Mouse (Mus musculus) neural tube, embryonic 14.5 days (tissue): ENCODE measurements around the gene Npepps. TPM values are rescaled to one million over a fixed set of nuclear protein-coding genes. Genes with fewer than 3 reads are reported as not detected.
"Not testable (repeated sequence)": the region's sequence is repeated elsewhere in the genome, so short reads cannot be mapped to it uniquely, and the experiment has no call there.

Experiments used
- ATAC-seq: fragments of 200-750 bp; cut with Nextera tagmentation; 2 replicates; pipeline ENCODE4 v1.8.0; 2017; ENCODE audit warnings: low read depth, mild to moderate bottlenecking, moderate TSS enrichment, moderate library complexity
- H3K27ac ChIP-seq: fragments of 300-500 bp; sonication (generic); 2 replicates; pipeline ENCODE4 v1.5.1; 2014; ENCODE audit warnings: low read depth, mild to moderate bottlenecking, control low read depth, low read length, moderate library complexity, mixed read lengths
- H3K27me3 ChIP-seq: fragments of 300-500 bp; sonication (generic); 2 replicates; pipeline ENCODE4 v1.6.1; 2014; ENCODE audit warnings: low read length; ENCODE audit not compliant: control insufficient read depth, insufficient read depth
- H3K36me3 ChIP-seq: fragments of 300-500 bp; sonication (generic); 2 replicates; pipeline ENCODE4 v1.6.1; 2014; ENCODE audit warnings: low read length, mixed read lengths; ENCODE audit not compliant: control insufficient read depth, insufficient read depth
- H3K4me1 ChIP-seq: fragments of 300-500 bp; sonication (generic); 2 replicates; pipeline ENCODE4 v1.6.1; 2014; ENCODE audit warnings: low read length; ENCODE audit not compliant: control insufficient read depth, insufficient read depth
- H3K4me2 ChIP-seq: fragments of 300-500 bp; sonication (generic); 2 replicates; pipeline ENCODE4 v1.6.1; 2014; ENCODE audit warnings: mild to moderate bottlenecking, low read depth, low read length, control low read depth
- H3K4me3 ChIP-seq: fragments of 300-500 bp; sonication (generic); 2 replicates; pipeline ENCODE4 v1.5.1; 2014; ENCODE audit warnings: low read depth, low read length, control low read depth, mixed read lengths
- H3K9ac ChIP-seq: fragments of 300-500 bp; sonication (generic); replicated peaks from 2 replicates; pipeline ENCODE4 v1.6.1; 2014; ENCODE audit warnings: low read depth, mild to moderate bottlenecking, control low read depth, low read length, mixed read lengths
- H3K9me3 ChIP-seq: fragments of 300-500 bp; sonication (generic); 2 replicates; pipeline ENCODE4 v1.6.1; 2016; ENCODE audit warnings: low read length; ENCODE audit not compliant: control insufficient read depth
- WGBS: fragments of 180-500 bp; shearing (Covaris S2); extraction: QIAGEN DNeasy Blood & Tissue Kit; methylation state at CpG from one replicate; pipeline ENCODE4 v1.1.7; 2014; 5-methylcytosine and 5-hydroxymethylcytosine counted together
- polyA plus RNA-seq: library from polyadenylated mRNA; unstranded; fragments of >200 nt; fragmentation: Nextera tagmentation; extraction: Ambion mirVana; gene quantifications from 2 replicates; pipeline ENCODE4 v1.2.1, GENCODE M21; 2014

Npepps gene
- polyA plus RNA-seq, 1 experiment from 2014 or later, result 137 TPM

DNA sequence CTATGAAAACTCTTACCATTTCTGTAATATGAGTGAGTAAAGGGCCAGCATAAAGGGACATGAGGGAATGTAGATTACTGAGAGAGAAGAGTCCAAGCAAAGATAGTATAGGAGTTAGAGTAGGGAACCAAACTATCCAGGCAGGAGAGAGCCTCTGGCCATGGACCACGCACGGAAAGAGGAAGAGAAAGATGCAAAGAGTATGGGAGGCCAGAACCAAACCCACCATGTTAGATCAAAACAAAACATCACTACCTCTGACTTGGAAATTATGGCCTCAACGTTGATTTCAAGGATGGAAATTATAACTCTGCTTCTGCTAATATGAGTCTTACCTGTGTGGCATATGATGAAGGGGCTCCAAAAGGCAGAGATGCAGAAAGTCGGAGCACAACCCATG, 4.4 kb upstream of the Npepps start:
- no peaks in the 10 kb centered on the region for H3K4me1 ChIP-seq
- no peak for ATAC-seq
- no peak overlapping the region for H3K27ac ChIP-seq
- no peak overlapping the region for H3K9ac ChIP-seq
- H3K4me2 ChIP-seq, result no peak overlapping the region
- no peak overlapping the region for H3K4me3 ChIP-seq
- H3K27me3 ChIP-seq, result no peaks in the 10 kb centered on the region
- no peaks in the 10 kb centered on the region for H3K9me3 ChIP-seq
- no peaks in the 10 kb centered on the region for H3K36me3 ChIP-seq
- 81% methylated on average over 4 of the region's 4 CpGs for WGBS

GRCm38 (mm10) chr11:97282179-97282578, 1.7 kb upstream of the Npepps start:
- 89% methylated on average over 6 of the region's 6 CpGs for WGBS
- Histone ChIP-seq H3K4me2 (no peak overlapping the region), H3K36me3 (no peaks in the 10 kb centered on the region), H3K4me3 (no peak overlapping the region), H3K27me3 (no peaks in the 10 kb centered on the region), H3K4me1 (peaks cover 10% of the 10 kb centered on the region), H3K9ac (no peak overlapping the region), H3K27ac (no peak overlapping the region), H3K9me3 (no peaks in the 10 kb centered on the region)
- no peak for ATAC-seq

GRCm38 (mm10) chr11:97279405-97280215, 828 bp downstream of the Npepps start:
- Histone ChIP-seq H3K36me3 (no peaks in the 10 kb centered on the region), H3K27ac (peak overlapping the region; percentile 98), H3K4me2 (peak overlapping the region; percentile 83), H3K9ac (peak overlapping the region; percentile 99), H3K4me3 (peak overlapping the region; percentile 100), H3K27me3 (no peaks in the 10 kb centered on the region), H3K4me1 (peaks cover 10% of the 10 kb centered on the region), H3K9me3 (no peaks in the 10 kb centered on the region)
- peak; percentile 80 for ATAC-seq
- 1% methylated on average over 36 of the region's 64 CpGs for WGBS

DNA sequence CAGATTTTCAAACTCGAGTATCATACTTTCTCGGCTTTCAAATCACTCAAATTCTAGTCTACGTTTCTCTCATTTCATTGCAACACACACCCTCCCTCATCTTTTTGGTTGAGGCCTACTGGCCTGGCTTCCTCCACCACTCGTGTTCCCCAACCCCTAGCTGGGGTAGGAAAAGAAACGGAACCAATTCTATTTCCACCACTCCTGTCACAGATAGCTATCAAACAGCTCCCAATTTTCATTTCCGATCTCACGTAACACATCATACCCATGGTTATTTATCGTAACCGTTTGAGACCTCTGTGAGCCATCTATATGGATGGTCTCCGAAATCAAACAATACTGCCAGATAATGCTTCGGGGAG, 1.4 kb downstream of the Npepps start:
- Histone ChIP-seq H3K4me2 (peak overlapping the region; percentile 83), H3K36me3 (no peaks in the 10 kb centered on the region), H3K4me1 (peaks cover 10% of the 10 kb centered on the region), H3K9me3 (no peaks in the 10 kb centered on the region), H3K4me3 (peak overlapping the region; percentile 100), H3K27ac (peak overlapping the region; percentile 98), H3K9ac (peak overlapping the region; percentile 99), H3K27me3 (no peaks in the 10 kb centered on the region)
- ATAC-seq, result no peak
- 21% methylated on average over 11 of the region's 11 CpGs for WGBS

- no peaks in the 10 kb centered on the region for H3K36me3 ChIP-seq
- peak overlapping the region; percentile 100 for H3K4me3 ChIP-seq
- ATAC-seq, result no peak
- no peaks in the 10 kb centered on the region for H3K9me3 ChIP-seq
- no peak overlapping the region for H3K27ac ChIP-seq
- no peaks in the 10 kb centered on the region for H3K27me3 ChIP-seq
- 79% methylated on average over 6 of the region's 6 CpGs for WGBS
- peaks cover 10% of the 10 kb centered on the region for H3K4me1 ChIP-seq
- H3K9ac ChIP-seq, result peak overlapping the region; percentile 99
- peak overlapping the region; percentile 83 for H3K4me2 ChIP-seq
These were observed 2.0 kb downstream of the Npepps start for GRCm38 (mm10) chr11:97278456-97278855.

GRCm38 (mm10) chr11:97277166-97277565, 3.3 kb downstream of the Npepps start:
- WGBS, result 84% methylated on average over 5 of the region's 5 CpGs
- Histone ChIP-seq H3K27me3 (no peaks in the 10 kb centered on the region), H3K4me2 (no peak overlapping the region)

GRCm38 (mm10) chr11:97276019-97276418, 4.4 kb downstream of the Npepps start:
- no peak for ATAC-seq
- H3K36me3 ChIP-seq, result no peaks in the 10 kb centered on the region
- WGBS, result 38% methylated on average over 1 of the region's 1 CpGs
- no peak overlapping the region for H3K4me3 ChIP-seq
- peaks cover 10% of the 10 kb centered on the region for H3K4me1 ChIP-seq
- H3K9ac ChIP-seq, result no peak overlapping the region
- H3K27ac ChIP-seq, result no peak overlapping the region
- H3K4me2 ChIP-seq, result no peak overlapping the region
- no peaks in the 10 kb centered on the region for H3K27me3 ChIP-seq
- H3K9me3 ChIP-seq, result no peaks in the 10 kb centered on the region

More at GRCm38 (mm10) chr11:97277166-97277565, 3.3 kb downstream of the Npepps start:
- no peak overlapping the region for H3K27ac ChIP-seq
- no peak overlapping the region for H3K4me3 ChIP-seq
- no peaks in the 10 kb centered on the region for H3K9me3 ChIP-seq
- H3K9ac ChIP-seq, result no peak overlapping the region
- H3K4me1 ChIP-seq, result peaks cover 10% of the 10 kb centered on the region
- H3K36me3 ChIP-seq, result no peaks in the 10 kb centered on the region
- ATAC-seq, result no peak

DNA sequence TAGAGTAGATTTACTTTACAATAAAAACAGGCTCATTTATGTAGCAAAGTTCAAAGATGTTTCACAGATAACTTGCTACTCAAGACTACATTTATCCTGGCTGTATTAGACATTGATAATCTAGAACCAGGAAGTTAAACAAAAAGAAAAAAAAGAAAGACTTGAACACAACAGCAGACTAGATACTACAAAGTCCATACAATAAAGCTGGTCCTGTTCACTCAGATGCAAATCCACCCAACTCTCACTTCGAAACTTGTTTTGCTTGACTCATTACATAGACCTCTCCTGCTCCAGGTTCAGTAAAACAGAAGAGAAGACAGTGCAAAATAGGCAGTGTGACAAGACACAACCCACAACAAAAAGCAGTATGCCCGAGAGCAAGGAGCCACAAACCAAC, 5.1 kb downstream of the Npepps start:
- no peaks in the 10 kb centered on the region for H3K27me3 ChIP-seq
- H3K9me3 ChIP-seq, result no peaks in the 10 kb centered on the region
- H3K4me3 ChIP-seq, result no peak overlapping the region
- no peak overlapping the region for H3K4me2 ChIP-seq
- H3K27ac ChIP-seq, result no peak overlapping the region
- H3K9ac ChIP-seq, result no peak overlapping the region
- ATAC-seq, result no peak
- no peaks in the 10 kb centered on the region for H3K36me3 ChIP-seq
- peaks cover 10% of the 10 kb centered on the region for H3K4me1 ChIP-seq
- 95% methylated on average over 2 of the region's 2 CpGs for WGBS

- not testable (repeated sequence) for H3K4me2 ChIP-seq, H3K9ac ChIP-seq, H3K4me1 ChIP-seq, H3K4me3 ChIP-seq, H3K9me3 ChIP-seq, H3K27ac ChIP-seq, H3K36me3 ChIP-seq, ATAC-seq, H3K27me3 ChIP-seq
- 96% methylated on average over 6 of the region's 6 CpGs for WGBS
These were observed 5.5 kb downstream of the Npepps start for GRCm38 (mm10) chr11:97274947-97275346.
